Mouse (Mus musculus): Measurements from ENCODE around the gene Heg1. TPM values are rescaled to one million over a fixed set of nuclear protein-coding genes. Genes with fewer than 3 reads are reported as not detected.

The Heg1 gene
- polyA plus RNA-seq, 1 experiment from 2014 or later, result 4.7 TPM

- ATAC-seq (no peak), DNase-seq (no peak)
- H3K27ac ChIP-seq (ENCODE audit: low read depth), result no peak overlapping the region
These were observed 15.1 kb upstream of the Heg1 start for GRCm38 (mm10) chr16:33669072-33669471.

DNA sequence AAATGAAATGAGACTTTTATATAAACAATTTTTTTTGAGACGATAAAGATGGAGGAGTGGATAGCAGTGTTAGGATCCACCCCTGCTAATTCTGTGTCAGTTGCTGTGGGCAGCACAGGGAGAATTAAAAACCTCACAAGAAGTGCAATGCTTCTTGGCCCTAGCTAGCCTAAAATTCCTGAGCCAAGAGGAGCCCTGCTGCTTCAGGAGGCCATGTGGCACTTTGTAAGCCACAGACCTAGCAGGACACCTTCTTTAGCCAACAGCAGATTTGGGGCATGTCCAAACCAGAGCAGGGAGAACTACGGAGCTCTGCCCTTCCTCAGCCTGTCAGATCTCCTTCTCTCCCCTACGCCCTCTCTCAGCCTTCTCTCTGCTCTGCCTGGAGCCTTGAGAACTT is 13.8 kb upstream of the Heg1 start:
- TF ChIP-seq EP300 (IDR thresholded peaks at IDR 0.05; ENCODE audit: low read depth) (no peak), CTCF (IDR thresholded peaks at IDR 0.05; ENCODE audit: low read depth) (no peak)
- no peak for ATAC-seq
- DNase-seq, result no peak
- 64% methylated on average over 3 of the region's 3 CpGs for whole genome bisulfite sequencing (ENCODE audit: insufficient replicate concordance)
- no peak overlapping the region for H3K4me3 ChIP-seq (ENCODE audit: low read depth, low read length)
- H3K9ac ChIP-seq (replicated peaks), result no peak overlapping the region
- H3K4me1 ChIP-seq (ENCODE audit: insufficient read depth), result no peaks in the 10 kb centered on the region
- H3K36me3 ChIP-seq (replicated peaks; ENCODE audit: insufficient read depth, low read length), result no peaks in the 10 kb centered on the region
- H3K9me3 ChIP-seq (ENCODE audit: low read length), result no peaks in the 10 kb centered on the region
- no peak overlapping the region for H3K4me2 ChIP-seq (ENCODE audit: low read depth, low read length)
- H3K27me3 ChIP-seq (ENCODE audit: insufficient read depth, low read length), result no peaks in the 10 kb centered on the region
- H3K27ac ChIP-seq (ENCODE audit: low read depth), result no peak overlapping the region

More at GRCm38 (mm10) chr16:33669072-33669471, 15.1 kb upstream of the Heg1 start:
- no peak overlapping the region for H3K4me3 ChIP-seq (ENCODE audit: low read depth, low read length)
- H3K9ac ChIP-seq (replicated peaks), result no peak overlapping the region
- WGBS (ENCODE audit: insufficient replicate concordance), result 77% methylated on average over 1 of the region's 1 CpGs
- no peak overlapping the region for H3K4me2 ChIP-seq (ENCODE audit: low read depth, low read length)
- no peaks in the 10 kb centered on the region for H3K36me3 ChIP-seq (replicated peaks; ENCODE audit: insufficient read depth, low read length)
- no peaks in the 10 kb centered on the region for H3K4me1 ChIP-seq (ENCODE audit: insufficient read depth)
- H3K9me3 ChIP-seq (ENCODE audit: low read length), result no peaks in the 10 kb centered on the region
- no peaks in the 10 kb centered on the region for H3K27me3 ChIP-seq (ENCODE audit: insufficient read depth, low read length)
- TF ChIP-seq CTCF (IDR thresholded peaks at IDR 0.05; ENCODE audit: low read depth), result no peak
- no peak for TF ChIP-seq EP300 (IDR thresholded peaks at IDR 0.05; ENCODE audit: low read depth)

DNA sequence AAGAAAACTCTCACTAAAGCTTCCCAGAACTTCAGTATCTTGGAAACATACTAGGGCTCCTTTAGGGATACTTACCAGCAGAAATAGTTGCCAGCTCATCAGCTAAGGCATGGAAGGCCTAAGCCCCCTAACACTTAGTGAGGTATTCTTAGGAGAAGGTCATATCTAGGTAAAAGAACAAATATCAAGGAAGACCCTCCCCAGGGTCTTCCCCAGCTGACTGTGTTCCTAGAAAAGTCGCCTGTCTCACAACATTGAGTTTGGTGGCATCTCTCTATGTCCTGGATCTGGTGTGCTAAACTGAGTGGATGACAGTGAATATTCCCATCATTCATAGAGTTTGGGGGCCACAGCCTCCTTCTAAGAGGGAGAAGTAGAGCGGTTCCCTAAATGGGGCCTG is 13.2 kb upstream of the Heg1 start:
- 65% methylated on average over 2 of the region's 2 CpGs for WGBS (ENCODE audit: insufficient replicate concordance)
- H3K4me2 ChIP-seq (ENCODE audit: low read depth, low read length), result no peak overlapping the region
- no peak overlapping the region for H3K9ac ChIP-seq (replicated peaks)
- H3K36me3 ChIP-seq (replicated peaks; ENCODE audit: insufficient read depth, low read length), result no peaks in the 10 kb centered on the region
- ATAC-seq, result no peak
- no peaks in the 10 kb centered on the region for H3K9me3 ChIP-seq (ENCODE audit: low read length)
- no peaks in the 10 kb centered on the region for H3K27me3 ChIP-seq (ENCODE audit: insufficient read depth, low read length)
- TF ChIP-seq EP300 (IDR thresholded peaks at IDR 0.05; ENCODE audit: low read depth), result no peak
- TF ChIP-seq CTCF (IDR thresholded peaks at IDR 0.05; ENCODE audit: low read depth), result no peak
- H3K4me3 ChIP-seq (ENCODE audit: low read depth, low read length), result no peak overlapping the region
- H3K27ac ChIP-seq (ENCODE audit: low read depth), result no peak overlapping the region
- DNase-seq, result no peak
- H3K4me1 ChIP-seq (ENCODE audit: insufficient read depth), result peaks cover 3% of the 10 kb centered on the region; the same call in 1 of the 2 replicates

DNA sequence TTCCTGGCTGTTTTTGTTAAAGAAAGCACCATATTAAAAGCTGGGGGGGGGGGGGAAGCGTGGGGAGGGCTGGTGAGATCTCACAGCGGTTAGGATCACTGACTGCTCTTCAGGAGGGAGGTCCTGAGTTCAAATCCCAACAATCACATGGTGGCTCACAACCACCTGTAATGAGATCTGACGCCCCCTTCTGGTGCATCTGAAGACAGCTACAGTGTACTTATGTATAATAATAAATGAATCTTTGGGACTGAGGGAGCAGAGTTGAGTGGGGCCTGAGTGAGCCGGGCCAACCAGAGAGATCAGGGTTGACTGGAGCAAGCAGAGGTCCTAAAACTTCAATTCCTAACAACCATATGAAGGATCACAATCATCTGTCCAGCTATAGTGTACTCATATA is 12.0 kb upstream of the Heg1 start:
- H3K4me1 ChIP-seq (ENCODE audit: insufficient read depth), result peaks cover 5% of the 10 kb centered on the region; the same call in 1 of the 2 replicates
- no peaks in the 10 kb centered on the region for H3K36me3 ChIP-seq (replicated peaks; ENCODE audit: insufficient read depth, low read length)
- TF ChIP-seq CTCF (IDR thresholded peaks at IDR 0.05; ENCODE audit: low read depth) (0 out of 2 replicates have a peak, but pooled peaks have one; percentile 10), EP300 (IDR thresholded peaks at IDR 0.05; ENCODE audit: low read depth) (no peak)
- H3K9me3 ChIP-seq (ENCODE audit: low read length), result no peaks in the 10 kb centered on the region
- H3K27me3 ChIP-seq (ENCODE audit: insufficient read depth, low read length), result no peaks in the 10 kb centered on the region
- H3K9ac ChIP-seq (replicated peaks), result no peak overlapping the region
- H3K27ac ChIP-seq (ENCODE audit: low read depth), result no peak overlapping the region
- 85% methylated on average over 3 of the region's 4 CpGs for WGBS (ENCODE audit: insufficient replicate concordance)
- H3K4me2 ChIP-seq (ENCODE audit: low read depth, low read length), result no peak overlapping the region
- ATAC-seq, result no peak
- DNase-seq, result no peak
- H3K4me3 ChIP-seq (ENCODE audit: low read depth, low read length), result no peak overlapping the region

DNA sequence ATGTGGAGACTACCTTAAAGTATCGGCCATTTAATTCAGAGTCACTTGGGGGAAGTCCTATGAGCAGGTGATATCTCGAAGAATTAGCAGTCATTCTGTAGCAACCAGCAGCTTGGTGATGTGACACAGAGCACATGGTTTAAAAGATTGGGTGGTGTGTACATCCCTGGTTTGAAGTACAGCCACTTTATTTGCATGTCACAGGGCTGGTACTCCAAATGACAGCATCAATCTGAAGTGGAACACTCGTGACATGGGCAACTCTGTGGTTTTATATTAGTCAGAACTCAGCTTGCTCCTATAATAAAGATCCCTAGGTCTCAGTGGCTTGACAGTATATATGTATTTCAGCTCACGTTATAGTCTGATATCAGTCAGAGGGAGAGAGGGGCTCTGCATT is 11.5 kb upstream of the Heg1 start:
- WGBS (ENCODE audit: insufficient replicate concordance), result 74% methylated on average over 4 of the region's 4 CpGs
- H3K27ac ChIP-seq (ENCODE audit: low read depth), result no peak overlapping the region
- no peaks in the 10 kb centered on the region for H3K27me3 ChIP-seq (ENCODE audit: insufficient read depth, low read length)
- no peaks in the 10 kb centered on the region for H3K9me3 ChIP-seq (ENCODE audit: low read length)
- no peaks in the 10 kb centered on the region for H3K36me3 ChIP-seq (replicated peaks; ENCODE audit: insufficient read depth, low read length)
- DNase-seq (no peak), ATAC-seq (no peak)
- H3K4me1 ChIP-seq (ENCODE audit: insufficient read depth), result peaks cover 5% of the 10 kb centered on the region; the same call in 1 of the 2 replicates
- no peak overlapping the region for H3K9ac ChIP-seq (replicated peaks)
- no peak overlapping the region for H3K4me2 ChIP-seq (ENCODE audit: low read depth, low read length)
- TF ChIP-seq EP300 (IDR thresholded peaks at IDR 0.05; ENCODE audit: low read depth) (no peak), CTCF (IDR thresholded peaks at IDR 0.05; ENCODE audit: low read depth) (no peak)
- H3K4me3 ChIP-seq (ENCODE audit: low read depth, low read length), result no peak overlapping the region

DNA sequence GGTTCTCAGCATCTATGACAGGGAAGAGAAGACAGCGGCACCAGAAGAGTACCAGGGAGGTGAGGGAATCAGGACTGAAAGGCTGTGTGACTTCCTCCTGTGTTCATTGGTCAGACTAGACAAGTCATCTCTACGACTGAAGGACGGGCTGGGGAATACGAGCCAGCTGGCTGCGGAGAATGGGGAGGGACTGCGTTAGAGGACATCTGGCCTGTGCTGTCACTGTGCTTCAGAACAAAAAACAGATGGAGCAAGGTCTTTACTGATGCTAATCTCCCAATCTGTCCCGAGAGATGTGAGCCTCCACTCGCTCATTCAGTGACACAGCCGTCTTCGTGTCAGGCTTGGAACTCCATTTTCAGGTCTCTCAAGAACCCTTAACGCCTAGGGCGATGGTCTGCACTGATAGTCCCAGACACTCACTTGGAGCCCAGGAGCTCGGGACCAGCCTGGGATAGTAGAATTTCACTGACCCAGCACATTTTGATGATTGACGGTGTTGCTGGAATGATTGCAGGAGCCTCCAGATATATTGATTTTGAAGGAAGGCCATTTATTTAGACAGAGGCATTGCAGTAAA is 10.6 kb upstream of the Heg1 start:
- Histone ChIP-seq H3K36me3 (replicated peaks; ENCODE audit: insufficient read depth, low read length) (no peaks in the 10 kb centered on the region), H3K4me3 (ENCODE audit: low read depth, low read length) (no peak overlapping the region), H3K27ac (ENCODE audit: low read depth) (no peak overlapping the region), H3K27me3 (ENCODE audit: insufficient read depth, low read length) (no peaks in the 10 kb centered on the region), H3K4me2 (ENCODE audit: low read depth, low read length) (no peak overlapping the region), H3K9ac (replicated peaks) (no peak overlapping the region), H3K4me1 (ENCODE audit: insufficient read depth) (peaks cover 5% of the 10 kb centered on the region; the same call in 1 of the 2 replicates), H3K9me3 (ENCODE audit: low read length) (no peaks in the 10 kb centered on the region)
- no peak for DNase-seq
- TF ChIP-seq EP300 (IDR thresholded peaks at IDR 0.05; ENCODE audit: low read depth) (no peak), CTCF (IDR thresholded peaks at IDR 0.05; ENCODE audit: low read depth) (no peak)
- 70% methylated on average over 14 of the region's 14 CpGs for WGBS (ENCODE audit: insufficient replicate concordance)
- ATAC-seq, result no peak

Measured in liver, postnatal 0 days (tissue).